In genomic region chr12:117085661-117086335, GRCm38 (mm10) we compare ENCODE assay signal across 10 mouse cellular contexts.
DNase-seq lines count a peak whose midpoint lies in the region.
"Had no signal": no experiment of that assay in that cellular context is flagged by ENCODE, and none has a peak within 500 bp of the region (broad histone marks: within the 10 kb centered on the region; RNA-seq: fewer than 3 reads in every experiment).

No protein-coding gene starts in this region.

- intact Hi-C loops in heart, postnatal 36 days (cut with DNase I) = no loop called here

- DNase-seq in heart, adult 8-10 months (ENCODE audit: low spot score) = peak; percentile 3
- DNase-seq in heart, postnatal 36 days = no peak
- DNase-seq in right cerebral cortex, postnatal 10 days (ENCODE audit: low spot score in 2 of 2) = peak; percentile 72 to 76
- DNase-seq in right cerebral cortex, adult 18-20 months = no peak
- peak; percentile 64 to 77 for DNase-seq in cerebellum, postnatal 25 days
- DNase-seq in lung, postnatal 4 days = peak; percentile 16 to 48
- no peak for DNase-seq in embryo, embryonic 9.5 days (ENCODE audit: extremely low spot score)
- DNase-seq in kidney, adult 18-20 months = no peak
- DNase-seq: kidney, adult 2 months; liver, embryonic 13.5 days had no signal

Comparison
In these comparisons a context has a peak if more than half of its experiments do, and no peak if none do; other contexts are left out.
1. DNase-seq: peak in heart, adult 8-10 months (single experiment), right cerebral cortex, postnatal 10 days (2 of 2), cerebellum, postnatal 25 days (2 of 2) and lung, postnatal 4 days (2 of 2); none in heart, postnatal 36 days (0 of 2), right cerebral cortex, adult 18-20 months (single experiment), embryo, embryonic 9.5 days (single experiment) and kidney, adult 18-20 months (single experiment).